Mouse (Mus musculus) thymus, adult 2 months (tissue): Measurements from ENCODE around the gene Ttc5.

Source experiments
- CTCF ChIP-seq: fragments of 200-500 bp; IDR thresholded peaks from 2 replicates; pipeline ENCODE4 v1.5.1; 2012; ENCODE audit warnings: mild to moderate bottlenecking, control low read depth, low read length, moderate library complexity, borderline replicate concordance; ENCODE audit not compliant: control insufficient read depth, poor library complexity, insufficient read depth; ENCODE audit errors: extremely low read depth
- POLR2A ChIP-seq: fragments of 200-500 bp; IDR thresholded peaks from 2 replicates; pipeline ENCODE4 v1.6.1; 2012; ENCODE audit warnings: mild to moderate bottlenecking, low read length, control low read depth, moderate library complexity; ENCODE audit not compliant: control insufficient read depth, poor library complexity, insufficient read depth; ENCODE audit errors: extremely low read depth

DNA sequence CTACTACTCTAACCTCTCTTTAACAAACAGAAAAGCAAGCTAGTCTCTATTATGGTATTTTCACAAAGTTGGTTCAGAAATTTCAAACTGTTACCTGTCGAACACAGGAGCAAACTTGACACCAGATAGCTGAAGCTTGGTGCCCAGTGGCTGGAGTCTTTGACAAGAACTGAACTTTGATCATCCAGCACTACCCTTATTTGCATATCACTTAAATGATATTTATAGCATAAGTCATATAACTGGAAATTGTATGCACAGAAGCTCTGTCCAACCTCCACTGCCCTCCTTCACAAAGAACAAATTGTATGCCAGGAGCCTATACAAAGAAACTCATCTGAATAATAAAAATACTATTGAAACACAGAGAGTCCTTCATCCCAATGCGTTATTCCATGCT lies 43.7 kb downstream of the Ttc5 start:
- TF ChIP-seq POLR2A (no peak), CTCF (no peak)
